Mouse (Mus musculus) spleen, adult 18-20 months (tissue): ENCODE data around the gene Slc2a1.

Experiments used
- DNase-seq, 2 experiments: peaks; one replicate each; pipeline ENCODE4 v3.0.0; 2022; ENCODE audit warnings: mixed read lengths in 2 of 2

The Slc2a1 gene

DNA sequence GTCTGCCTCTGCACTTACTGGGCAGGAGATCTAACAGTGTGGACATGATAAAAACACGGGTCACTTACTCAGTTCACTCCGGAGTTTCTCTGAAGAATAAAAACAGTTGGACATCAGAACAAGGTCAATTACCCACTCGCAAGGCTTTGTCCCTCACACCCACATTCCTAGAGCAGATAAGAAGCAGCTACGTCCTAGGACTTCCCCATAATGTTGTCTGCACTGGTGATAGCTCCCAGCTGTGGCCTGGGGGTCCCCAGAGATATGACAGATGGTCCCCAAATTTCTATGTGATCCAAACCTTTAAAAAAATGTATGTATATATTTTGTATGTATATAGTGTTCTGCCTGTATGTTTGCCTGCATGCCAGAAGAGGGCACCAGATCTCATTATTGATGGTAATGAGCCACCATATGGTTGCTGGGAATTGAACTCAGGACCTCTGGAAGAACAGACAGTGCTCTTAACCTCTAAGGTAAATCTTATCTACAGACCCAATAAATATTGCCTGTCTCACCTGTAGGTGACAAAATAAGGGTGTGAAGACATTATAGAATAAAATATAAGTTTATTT, 71.7 kb downstream of the Slc2a1 start:
- DNase-seq, result no peak

DNA sequence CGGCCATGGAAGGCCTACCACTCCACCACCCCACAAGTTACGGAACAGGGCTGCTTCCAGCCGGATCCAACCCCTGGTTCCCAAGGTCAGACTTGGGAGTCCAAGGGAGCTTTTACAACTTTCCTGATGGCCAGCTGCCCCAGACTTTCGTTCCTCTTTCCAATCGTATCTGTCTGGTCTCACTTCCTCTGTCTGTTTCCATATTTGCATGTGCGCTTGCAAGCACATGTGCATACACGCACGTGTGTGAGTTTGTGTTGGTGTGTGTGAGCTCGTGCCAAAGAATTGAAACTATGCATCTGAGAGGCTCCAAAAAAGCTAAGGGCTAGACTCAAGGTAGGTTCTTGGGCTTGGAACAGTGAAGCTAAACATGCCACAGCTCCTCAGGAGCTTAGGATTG, 72.9 kb downstream of the Slc2a1 start:
- DNase-seq, result peak; percentile 27 to 28

DNA sequence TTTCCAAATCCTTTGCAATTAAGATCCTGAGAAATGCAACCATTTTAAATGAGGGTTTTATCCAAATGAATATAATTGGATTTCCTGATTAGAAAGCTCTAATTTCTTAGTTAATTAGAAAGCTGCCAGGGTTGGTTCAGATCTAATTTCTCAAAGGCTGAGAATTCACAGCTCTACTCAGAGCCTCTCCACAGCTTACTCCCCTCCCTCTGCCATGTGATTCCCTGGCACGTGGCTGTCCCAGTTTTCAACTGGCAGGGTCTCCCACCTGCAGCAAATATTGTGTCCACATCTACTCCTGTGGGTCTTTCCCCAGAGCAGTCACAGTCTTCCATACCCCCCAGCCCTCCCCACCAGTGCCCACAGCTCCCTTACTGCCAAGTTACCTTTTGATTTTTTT, 75.0 kb downstream of the Slc2a1 start:
- DNase-seq, result no peak

DNA sequence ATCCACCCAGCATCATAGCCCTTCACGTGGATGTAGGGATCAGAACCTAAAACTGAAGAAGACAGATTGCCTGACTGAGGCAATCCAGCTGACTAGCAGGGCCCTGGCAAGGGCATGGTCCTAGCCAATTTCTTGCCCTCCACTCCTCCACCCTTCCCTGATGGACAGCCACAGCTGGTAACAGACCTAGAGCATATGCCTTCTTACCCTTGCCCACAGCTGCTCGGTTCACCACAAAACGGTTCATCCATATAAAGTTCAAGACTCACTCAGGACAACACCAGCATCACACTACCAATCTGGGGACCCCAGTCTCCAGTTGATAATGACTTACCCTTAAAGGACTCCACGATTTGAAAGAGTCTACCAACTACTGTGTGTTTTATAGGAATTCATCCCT, 77.3 kb downstream of the Slc2a1 start:
- no peak for DNase-seq
